Mouse (Mus musculus) heart, postnatal 4 days (tissue): ENCODE data around the gene Pde4d. TPM values are rescaled to one million over a fixed set of nuclear protein-coding genes. Genes with fewer than 3 reads are reported as not detected.
A peak's percentile ranks its signal among the peaks of the same experiment; 100 is the strongest.

Experiments
- DNase-seq: peaks from one replicate; pipeline ENCODE4 v3.0.0; 2021
- total RNA-seq, 2 experiments: library from RNA; stranded (reverse); gene quantifications; 2 replicates each; pipeline ENCODE4 v1.2.3; 2021

Gene Pde4d
- total RNA-seq, 2 experiments from 2014 or later = 57.1 to 61.1 TPM

GRCm38 (mm10) chr13:109181363-109181762 is 731.6 kb downstream of the Pde4d start:
- no peak for DNase-seq

GRCm38 (mm10) chr13:109190652-109191051 is 740.9 kb downstream of the Pde4d start:
- DNase-seq = no peak

GRCm38 (mm10) chr13:109191176-109191575 is 741.4 kb downstream of the Pde4d start:
- no peak for DNase-seq

DNA sequence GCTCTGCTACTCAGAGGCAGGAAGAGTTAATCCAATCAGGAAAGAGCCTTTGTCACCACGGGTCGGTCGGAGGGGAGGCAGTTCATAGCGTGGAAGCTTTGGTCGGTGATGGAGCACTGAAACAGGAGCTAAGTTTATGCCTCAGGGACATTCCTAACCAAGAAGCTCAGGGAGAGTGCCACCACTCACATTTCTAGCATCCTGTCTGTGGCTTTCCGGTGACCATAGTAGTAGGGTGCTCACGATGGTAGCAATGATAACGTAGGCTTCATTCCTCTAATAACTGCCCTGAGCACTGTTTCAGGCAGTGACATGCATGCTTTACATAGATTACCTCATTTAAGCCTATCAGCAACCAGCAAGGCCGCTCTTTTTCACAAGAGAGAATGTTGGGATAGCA is 755.8 kb downstream of the Pde4d start:
- DNase-seq = no peak

DNA sequence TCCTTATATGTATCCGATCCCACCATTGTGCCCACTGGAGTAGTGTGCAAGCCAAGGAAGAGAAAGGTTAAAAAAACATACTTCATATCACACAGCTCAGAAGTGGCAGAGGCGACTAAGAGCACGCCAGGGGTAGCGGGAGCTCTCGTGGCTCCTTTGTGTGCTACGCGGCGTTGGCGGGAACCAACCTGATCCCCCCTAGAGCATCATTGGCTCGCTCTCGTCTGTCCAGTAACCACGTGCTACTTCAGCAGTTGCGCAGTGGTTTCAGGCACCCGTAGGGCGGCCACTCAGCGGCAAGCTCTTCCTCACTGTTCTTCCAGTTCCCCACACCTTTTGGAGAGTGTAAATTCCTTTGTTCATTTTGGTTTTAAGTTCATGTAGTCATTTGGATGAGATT is 758.9 kb downstream of the Pde4d start:
- no peak for DNase-seq

DNA sequence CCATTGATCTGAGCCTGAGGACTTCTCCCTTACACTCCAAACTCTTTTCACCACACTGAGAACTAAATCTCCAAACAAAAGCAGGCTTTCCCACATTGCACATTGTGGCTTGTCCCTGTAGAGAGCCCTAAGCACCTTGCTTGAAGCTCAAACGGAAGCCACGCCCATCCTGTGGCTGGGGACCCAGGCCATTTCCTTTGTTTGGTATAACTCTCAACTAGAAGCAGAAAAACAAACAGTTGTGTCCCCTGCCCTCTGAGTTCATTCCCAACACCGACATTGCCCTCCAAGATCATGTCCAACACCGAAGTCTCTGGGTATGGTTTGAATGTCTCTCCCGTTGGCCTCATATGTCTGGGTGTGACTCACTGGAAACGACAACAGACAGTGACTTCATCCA is 759.7 kb downstream of the Pde4d start:
- peak; percentile 22 for DNase-seq

GRCm38 (mm10) chr13:109210403-109210802 is 760.7 kb downstream of the Pde4d start:
- DNase-seq = peak; percentile 90

DNA sequence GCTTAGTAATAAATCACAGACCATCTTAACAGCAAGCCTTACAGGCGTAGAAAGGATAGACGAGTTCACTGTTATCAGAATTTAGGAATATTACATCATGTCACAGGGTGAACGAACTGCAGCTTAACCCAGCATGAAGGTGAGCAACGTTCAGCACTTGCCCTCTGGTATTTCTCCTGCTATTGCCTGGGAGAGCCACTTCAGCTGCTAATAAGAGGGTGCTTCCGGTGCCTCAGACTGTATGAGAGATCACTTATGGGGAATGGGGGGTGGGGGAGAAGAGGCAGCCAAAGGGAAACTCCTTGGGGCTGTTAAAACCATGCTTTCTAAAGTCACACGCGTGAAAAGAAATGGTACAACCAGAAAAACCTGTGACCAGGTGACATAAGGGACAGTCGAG is 761.7 kb downstream of the Pde4d start:
- no peak for DNase-seq

- DNase-seq = no peak
Measured at GRCm38 (mm10) chr13:109211941-109212487, 762.3 kb downstream of the Pde4d start.

- no peak for DNase-seq
Measured at GRCm38 (mm10) chr13:109212788-109213473, 763.2 kb downstream of the Pde4d start.

- peak; percentile 1 for DNase-seq
Measured at GRCm38 (mm10) chr13:109219019-109219725, 769.4 kb downstream of the Pde4d start.

DNA sequence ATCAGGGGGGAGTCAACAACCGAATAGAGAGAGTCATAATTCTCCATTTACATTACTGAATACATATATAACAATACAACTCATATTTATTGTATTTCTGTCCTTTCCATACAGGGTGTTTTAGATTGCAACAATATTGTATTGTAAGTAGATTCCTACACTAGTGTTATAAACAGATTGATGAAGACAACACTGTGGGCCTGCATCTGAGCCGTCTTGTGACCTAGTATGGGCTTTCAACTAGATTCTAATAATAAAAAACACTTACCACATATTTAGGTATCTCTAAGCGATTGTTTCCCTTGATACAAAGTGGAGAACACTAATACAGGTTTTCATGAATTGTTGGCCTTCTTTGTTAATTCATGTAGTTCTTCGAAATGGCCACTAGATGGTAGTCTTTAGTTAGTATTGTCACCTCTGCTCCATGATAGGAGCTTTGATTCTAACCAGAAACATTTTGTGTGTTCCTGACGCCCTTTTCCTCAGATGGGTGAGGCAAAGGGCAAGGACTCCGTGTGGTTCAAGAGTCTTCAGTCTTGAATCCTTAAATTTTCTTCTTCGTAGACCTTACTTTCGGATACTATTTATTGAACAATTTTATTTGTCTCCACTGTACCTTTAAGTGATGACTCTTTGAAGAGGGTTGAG is 779.3 kb downstream of the Pde4d start:
- DNase-seq = no peak

DNA sequence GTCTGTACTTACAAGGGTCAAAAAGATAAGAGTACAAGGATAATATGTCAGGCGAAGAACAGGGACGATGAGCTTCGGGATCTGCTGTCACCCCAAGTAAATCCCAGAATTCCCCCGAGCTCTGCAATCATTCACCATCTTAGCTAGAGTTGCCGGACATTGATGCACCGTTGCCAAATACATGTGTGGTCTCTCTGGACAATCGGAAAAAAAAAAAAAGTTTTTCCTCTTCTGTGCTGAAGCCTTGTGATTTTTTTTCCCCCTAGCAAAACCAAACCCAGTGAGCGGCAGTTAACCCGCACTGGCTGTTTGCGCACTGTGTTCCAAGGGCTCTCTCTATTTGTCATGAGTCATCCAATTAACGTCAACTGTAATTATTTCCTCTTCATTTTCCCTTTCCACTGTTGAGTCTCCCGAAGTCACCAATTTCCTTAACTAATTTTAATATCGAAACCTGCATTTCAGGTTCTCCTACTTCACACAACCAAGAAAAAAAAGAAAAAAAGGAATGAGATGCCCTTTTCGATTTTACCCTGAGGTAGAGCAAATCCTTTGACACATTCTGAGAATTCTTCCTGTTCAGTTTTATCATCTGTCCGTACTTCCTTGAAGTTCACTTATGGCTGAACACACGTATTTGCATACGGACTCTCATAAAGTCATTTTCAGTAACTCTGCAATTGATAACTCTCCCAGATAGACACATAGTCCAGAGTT is 780.0 kb downstream of the Pde4d start:
- no peak for DNase-seq

GRCm38 (mm10) chr13:109230335-109230987 is 780.7 kb downstream of the Pde4d start:
- DNase-seq = no peak

GRCm38 (mm10) chr13:109231848-109232460 is 782.2 kb downstream of the Pde4d start:
- no peak for DNase-seq

- no peak for DNase-seq
Measured at GRCm38 (mm10) chr13:109232531-109232930, 782.8 kb downstream of the Pde4d start.

DNA sequence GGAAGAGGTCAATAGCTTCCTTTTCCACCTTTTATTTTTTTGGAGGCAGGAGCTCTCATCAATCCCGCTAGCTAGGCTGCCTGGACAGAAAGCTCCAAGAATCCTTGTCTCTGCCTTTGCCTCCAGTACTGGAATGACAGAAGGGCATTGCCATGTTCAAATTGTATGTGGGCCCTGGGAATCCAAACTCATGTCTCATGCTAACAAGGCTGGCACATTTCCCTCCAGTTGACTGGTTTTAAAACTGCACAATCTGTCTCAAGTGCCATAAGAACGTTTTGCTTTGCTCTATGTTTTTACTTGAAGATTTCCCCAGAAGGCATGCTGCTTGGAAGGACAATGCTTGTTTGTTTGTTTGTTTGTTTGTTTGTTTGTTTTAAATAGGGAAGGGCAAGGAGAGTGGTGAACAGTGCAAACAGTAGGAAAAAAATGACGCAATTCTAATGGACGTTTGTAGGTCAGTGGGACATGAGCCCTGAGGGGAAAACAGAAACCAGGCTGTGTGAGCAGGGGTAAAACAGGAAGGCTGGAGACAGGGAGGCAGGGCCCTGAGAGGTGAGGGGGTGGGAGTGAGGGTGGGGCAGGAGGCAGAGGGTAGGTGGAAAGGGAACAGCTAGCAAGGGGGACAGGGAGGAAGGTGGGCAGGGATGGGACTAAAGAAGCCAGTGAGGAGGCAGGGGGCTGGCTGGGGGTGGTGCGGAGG is 784.3 kb downstream of the Pde4d start:
- no peak for DNase-seq

- peak; percentile 39 for DNase-seq
Measured at GRCm38 (mm10) chr13:109236047-109236446, 786.3 kb downstream of the Pde4d start.

DNA sequence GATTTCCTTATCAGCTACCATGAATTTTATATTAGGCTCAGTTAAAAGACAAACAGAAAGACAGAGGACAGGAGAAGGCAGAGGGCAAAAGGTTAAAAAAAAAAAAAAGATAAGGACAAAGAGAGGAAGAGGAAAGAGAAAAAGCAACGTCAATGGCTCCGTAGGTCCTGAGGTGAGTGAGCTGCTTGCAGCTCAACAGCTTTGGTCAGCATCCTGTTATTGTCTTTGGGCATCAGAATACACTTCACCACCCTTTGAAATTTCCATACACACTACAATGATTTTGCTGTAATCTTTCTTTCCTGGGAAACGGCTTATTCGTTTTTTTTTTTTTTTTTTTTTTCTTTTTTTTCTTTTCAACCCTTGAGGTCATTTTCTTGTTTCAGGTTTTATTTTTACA is 788.9 kb downstream of the Pde4d start:
- DNase-seq = no peak

GRCm38 (mm10) chr13:109239296-109239695 is 789.5 kb downstream of the Pde4d start:
- DNase-seq = peak; percentile 53

DNA sequence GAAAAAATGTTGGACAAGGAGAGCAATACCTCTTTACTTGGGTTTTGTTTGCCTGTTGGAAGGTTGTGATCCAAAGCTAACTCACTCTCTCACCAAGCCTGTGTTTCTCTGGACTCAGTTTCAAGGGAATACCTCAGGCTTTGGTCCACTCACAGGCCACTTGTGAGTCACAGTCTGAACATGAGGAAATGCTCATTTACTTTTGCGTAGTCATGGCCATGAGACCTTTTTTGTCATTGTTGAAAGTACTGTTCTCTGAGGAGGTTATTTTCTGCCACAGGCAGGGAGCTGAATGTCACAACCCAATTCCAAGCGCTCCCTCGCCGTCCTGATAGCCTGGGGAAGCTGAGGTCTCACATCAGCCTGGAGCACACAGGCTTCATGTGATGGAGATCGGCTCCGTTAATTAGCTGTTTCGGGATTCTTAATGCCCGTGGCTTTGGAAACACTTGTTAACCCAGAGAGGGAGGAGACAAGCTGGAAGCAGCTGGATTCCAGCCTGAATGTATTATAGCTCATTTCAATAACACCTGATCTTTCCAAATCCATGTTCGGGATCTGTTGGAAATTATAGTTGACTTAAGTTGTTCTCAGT is 792.8 kb downstream of the Pde4d start:
- no peak for DNase-seq
